Mouse (Mus musculus) heart, postnatal 25 days (tissue): ENCODE measurements around the gene Cntnap5b. TPM values are rescaled to one million over a fixed set of nuclear protein-coding genes. Genes with fewer than 3 reads are reported as not detected.

Experiments
- DNase-seq: peaks from one replicate; pipeline ENCODE4 v3.0.0; 2022; ENCODE audit warnings: low spot score
- intact Hi-C: fragments of 180-260 bp; cut with DNase I; formaldehyde crosslinking; loops from one replicate; pipeline ENCODE4 v1.15.1; 2025
- total RNA-seq, 2 experiments: library from RNA; stranded (reverse); gene quantifications; 2 replicates each; pipeline ENCODE4 v1.2.3; 2021

The Cntnap5b gene
- total RNA-seq, 2 experiments from 2014 or later: 0.11 to 0.21 TPM

DNA sequence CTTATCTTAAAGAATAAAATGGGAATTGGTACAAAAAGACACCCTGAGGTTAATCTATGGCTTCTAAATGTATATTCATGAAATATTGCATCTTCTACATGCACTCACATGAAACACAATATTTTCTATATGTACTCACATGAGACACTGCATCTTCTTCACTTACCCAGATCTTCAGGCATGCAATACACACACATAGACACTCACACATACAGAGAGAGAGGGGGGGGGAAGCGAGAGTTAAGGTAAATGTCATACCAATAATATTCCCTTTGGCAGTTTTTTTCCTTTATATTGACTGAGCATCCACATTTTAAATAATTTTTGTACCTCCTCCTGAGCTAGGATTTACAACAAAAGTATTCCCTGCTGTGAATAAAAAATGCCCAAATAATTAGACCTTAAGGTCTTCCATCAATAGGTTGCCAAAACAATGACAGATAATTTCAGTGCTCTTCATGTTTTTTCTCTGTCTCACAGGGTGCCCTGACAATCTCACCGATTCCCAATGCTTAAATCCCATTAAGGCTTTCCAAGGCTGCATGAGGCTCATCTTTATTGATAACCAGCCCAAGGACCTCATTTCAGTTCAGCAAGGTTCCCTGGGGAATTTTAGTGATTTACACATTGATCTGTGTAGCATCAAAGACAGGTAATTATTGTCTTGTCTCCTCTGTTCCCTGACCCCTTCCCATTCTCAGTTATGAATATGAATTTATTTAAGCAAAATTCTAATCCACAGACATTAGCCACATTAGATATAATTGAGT is 391.2 kb downstream of the Cntnap5b start:
- intact Hi-C loops: no loop called here
- DNase-seq: no peak

GRCm38 (mm10) chr1:100171566-100171965 is 399.0 kb downstream of the Cntnap5b start:
- intact Hi-C loops: no loop called here
- no peak for DNase-seq

DNA sequence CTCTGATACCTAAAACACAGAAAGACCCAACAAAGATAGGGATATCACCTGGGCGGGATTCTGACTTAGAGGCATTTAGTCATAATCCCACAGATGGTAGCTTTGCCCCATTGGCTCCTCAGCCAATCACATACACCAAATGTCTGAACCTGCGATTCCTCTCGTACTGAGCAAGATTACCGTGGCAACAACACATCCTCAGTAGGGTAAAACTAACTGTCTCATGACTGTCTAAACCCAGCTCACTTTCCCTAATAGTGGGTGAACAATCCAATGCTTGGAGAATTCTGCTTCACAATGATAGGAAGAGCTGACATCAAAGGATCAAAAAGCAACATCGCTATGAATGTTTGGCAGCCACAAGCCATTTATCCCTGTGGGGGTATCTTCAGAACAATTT is 407.5 kb downstream of the Cntnap5b start:
- no peak for DNase-seq
- intact Hi-C loops: no loop called here

GRCm38 (mm10) chr1:100231980-100232608 is 459.5 kb downstream of the Cntnap5b start:
- DNase-seq: no peak

DNA sequence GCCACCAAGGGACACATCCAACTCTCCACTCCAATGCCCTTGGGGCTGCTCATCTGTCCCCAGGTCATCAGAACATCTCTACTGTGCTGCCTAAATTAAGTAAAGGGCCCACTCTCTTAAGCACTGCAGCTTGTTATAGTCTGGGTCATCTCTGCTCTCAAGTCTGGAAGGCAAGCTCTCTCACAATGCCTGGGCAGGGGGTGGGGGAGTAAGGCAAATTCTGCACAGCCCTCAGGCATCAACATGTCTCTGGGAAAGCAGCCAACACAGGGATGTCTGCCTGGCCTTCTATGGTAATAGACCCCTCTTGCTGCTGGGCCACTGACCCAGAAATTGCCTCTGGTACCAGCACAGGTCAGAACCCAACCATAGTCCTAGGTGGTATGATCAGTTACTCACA is 479.4 kb downstream of the Cntnap5b start:
- intact Hi-C loops: no loop called here
- no peak for DNase-seq

More at GRCm38 (mm10) chr1:100231980-100232608, 459.5 kb downstream of the Cntnap5b start:
- intact Hi-C loops: no loop called here

GRCm38 (mm10) chr1:100310687-100311086 is 538.1 kb downstream of the Cntnap5b start:
- no peak for DNase-seq
- intact Hi-C loops: no loop called here

DNA sequence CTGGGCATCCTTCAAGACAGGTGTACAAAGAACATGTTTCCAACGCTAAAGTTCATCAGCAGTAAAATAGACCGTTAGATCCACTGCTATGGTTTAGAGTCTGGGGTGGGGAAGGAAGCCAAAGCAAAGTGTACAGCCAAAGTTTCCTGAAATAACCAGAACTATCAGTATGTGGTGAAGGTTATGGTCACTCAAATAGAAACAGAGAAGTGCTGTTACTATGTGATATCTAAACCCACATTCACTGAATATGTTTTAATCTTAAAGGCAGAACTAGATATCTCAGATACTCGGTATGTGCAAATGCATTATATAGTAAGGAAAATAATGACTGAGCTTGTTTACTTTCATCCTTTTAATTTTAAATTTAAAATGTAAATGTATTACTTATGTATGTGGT is 558.5 kb downstream of the Cntnap5b start:
- intact Hi-C loops: no loop called here
- no peak for DNase-seq

DNA sequence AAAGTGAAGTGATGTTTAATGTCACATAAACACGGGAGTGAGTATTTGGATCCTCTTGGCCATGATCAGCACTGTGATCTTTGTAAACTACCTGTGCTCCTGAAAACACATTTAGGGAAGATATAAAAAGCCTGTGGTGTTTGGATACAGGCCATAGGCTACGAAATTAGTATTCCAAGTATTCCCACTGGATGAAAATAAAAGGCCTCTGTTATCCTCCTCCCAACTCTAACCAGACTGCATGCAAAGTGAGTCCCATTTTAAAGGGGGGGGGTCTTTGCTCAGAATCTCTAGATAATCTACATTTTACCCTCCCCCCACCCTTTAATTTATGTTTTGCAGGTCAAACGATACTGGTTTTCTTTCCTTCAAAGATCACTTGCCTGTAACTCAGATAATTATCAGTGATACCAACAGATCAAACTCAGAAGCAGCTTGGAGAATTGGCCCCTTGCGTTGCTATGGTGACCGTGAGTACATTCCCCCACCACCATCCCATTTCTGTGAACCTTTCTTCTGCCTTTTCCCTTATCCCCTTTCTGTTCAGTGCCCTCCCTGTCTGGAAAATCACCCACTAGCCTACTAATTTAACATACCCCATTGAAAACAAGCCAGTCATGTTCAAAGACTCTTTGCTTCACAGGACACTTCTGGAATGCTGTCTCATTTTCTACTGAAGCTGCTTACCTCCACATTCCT is 597.0 kb downstream of the Cntnap5b start:
- intact Hi-C loops: no loop called here
- no peak for DNase-seq

DNA sequence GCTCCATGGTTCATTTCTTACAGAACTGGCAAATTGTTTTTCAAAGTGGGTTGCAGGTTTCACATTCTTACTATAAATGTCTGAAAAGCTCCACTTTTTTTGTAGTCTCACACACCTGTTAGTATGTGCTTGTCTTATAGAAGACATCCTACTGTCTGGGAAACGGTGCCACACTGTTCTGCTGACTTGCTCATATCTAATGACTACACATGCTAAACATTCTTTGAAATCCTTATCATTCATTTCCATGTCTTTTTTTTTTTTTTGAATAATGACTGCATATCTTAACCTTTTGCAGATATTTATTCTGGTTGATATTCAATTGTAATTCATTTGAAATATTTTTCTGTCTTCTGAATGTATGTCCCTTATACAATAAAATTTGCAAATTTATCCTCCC is 613.7 kb downstream of the Cntnap5b start:
- intact Hi-C loops: no loop called here

GRCm38 (mm10) chr1:100394034-100394433 is 621.5 kb downstream of the Cntnap5b start:
- intact Hi-C loops: no loop called here
- DNase-seq: no peak

More for the DNA sequence above, 613.7 kb downstream of the Cntnap5b start:
- no peak for DNase-seq

DNA sequence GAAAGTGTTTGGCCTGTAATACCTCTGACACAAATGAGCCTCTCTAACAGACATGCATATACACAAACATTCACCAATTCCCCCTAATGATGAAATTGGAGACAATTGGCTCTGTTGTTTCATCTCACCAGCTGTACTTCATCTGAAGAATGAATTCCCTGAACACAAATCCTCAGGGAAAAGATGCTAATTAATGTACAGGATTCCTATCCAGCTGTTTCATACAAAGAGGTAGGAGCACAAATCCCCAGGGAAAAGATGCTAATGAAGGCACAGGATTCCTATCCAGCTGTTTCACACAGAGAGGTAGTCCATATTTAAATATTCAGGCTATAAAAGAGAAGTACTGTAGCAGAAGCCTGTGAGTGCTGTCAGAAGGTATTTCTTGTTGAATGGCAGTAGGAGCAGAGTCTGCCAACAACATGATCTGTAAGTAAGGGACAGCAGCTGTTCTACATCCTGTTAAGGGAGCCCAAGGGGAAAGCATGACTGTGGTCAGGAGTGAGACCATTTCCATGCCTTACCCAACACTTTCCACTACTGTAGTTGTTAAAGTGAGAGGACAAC is 644.2 kb downstream of the Cntnap5b start:
- intact Hi-C loops: no loop called here
- DNase-seq: no peak

- intact Hi-C loops: no loop called here
- no peak for DNase-seq
Measured at GRCm38 (mm10) chr1:100430038-100430774, 657.6 kb downstream of the Cntnap5b start.

GRCm38 (mm10) chr1:100463877-100464276 is 691.3 kb downstream of the Cntnap5b start:
- intact Hi-C loops: no loop called here
- no peak for DNase-seq

DNA sequence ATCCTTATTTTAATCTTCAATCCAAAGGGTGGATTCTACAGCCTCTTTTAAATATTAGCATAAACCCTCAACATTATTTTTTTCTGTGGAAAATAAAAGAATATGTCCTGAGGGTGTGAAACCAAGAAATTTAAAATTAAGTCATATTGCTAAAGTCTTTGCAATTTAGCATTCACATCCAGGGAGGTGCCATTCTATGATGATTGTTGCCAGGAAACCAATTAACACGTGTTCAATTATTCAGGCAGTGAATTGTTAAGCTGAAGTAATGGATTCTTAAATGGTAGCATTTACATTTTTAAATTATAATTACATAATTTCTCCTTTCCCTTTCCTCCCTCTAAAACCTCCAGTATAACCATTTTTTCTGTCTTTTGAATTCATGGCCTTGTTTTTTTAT is 692.7 kb downstream of the Cntnap5b start:
- DNase-seq: no peak
- intact Hi-C loops: no loop called here

- DNase-seq: no peak
- intact Hi-C loops: no loop called here
Measured at GRCm38 (mm10) chr1:100467595-100467994, 695.0 kb downstream of the Cntnap5b start.

DNA sequence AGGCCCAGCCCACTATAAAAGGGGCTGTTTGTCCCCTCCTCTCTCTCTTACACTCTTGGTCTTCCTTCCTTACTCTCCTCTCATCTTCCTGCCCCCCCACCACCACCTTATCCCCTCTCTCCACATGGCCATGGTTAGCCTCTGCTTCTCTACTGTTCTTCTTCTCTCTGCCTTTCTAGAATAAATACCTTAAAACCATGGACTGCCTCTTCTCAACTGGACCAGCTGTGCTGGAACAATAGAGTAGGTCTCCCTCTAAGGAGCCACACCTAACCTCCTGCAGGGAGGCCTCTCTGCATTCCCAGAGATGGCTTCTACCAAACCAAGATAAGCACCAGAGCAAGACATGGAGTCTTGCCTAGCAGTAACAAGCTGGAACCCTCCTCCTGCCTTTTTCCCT is 737.3 kb downstream of the Cntnap5b start:
- intact Hi-C loops: no loop called here
- no peak for DNase-seq
